Mouse (Mus musculus) liver, adult 2 months (tissue): ENCODE measurements around the gene Ralgps2.

ENCODE experiments used
- CTCF ChIP-seq: fragments of 200-500 bp; IDR thresholded peaks from 2 replicates; pipeline ENCODE4 v1.5.1; 2011; ENCODE audit warnings: low read depth, low read length, control low read depth
- POLR2A ChIP-seq: fragments of 200-500 bp; IDR thresholded peaks from 2 replicates; pipeline ENCODE4 v1.6.1; 2011; ENCODE audit warnings: low read length, control low read depth; ENCODE audit not compliant: insufficient read depth; ENCODE audit errors: extremely low read depth

DNA sequence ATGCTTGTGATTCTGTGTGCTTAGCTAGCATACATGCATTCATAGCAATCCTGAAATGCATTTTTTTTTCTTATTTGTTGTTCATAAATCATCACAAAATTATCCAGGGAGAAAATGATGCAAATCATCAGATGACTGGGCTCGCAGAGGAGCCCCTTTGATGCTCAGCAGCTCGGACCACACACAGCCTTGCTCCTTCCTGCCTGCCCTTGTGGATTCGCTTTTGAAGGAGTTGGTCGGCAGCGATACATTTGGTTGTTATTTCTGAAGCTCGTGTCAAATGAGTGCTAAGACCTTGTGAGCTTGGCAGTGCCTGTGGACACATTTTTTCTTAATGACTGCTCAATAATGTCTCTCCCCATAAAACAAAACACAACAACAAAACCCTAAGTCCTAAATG lies 31.2 kb upstream of the Ralgps2 start:
- TF ChIP-seq CTCF = no peak
- TF ChIP-seq POLR2A = no peak
